Mouse (Mus musculus) embryonic facial prominence, embryonic 12.5 days (tissue): Measurements from ENCODE around the gene Dok5. TPM values are rescaled to one million over a fixed set of nuclear protein-coding genes. Genes with fewer than 3 reads are reported as not detected.

Experiments used
- ATAC-seq: fragments of 200-750 bp; cut with Nextera tagmentation; 2 replicates; pipeline ENCODE4 v1.8.0; 2017; ENCODE audit not compliant: insufficient number of reproducible peaks, insufficient read depth, low FRiP score, low TSS enrichment
- H3K27ac ChIP-seq: fragments of 300-500 bp; sonication (generic); 2 replicates; pipeline ENCODE4 v1.5.1; 2016; ENCODE audit warnings: mild to moderate bottlenecking
- H3K27me3 ChIP-seq: fragments of 300-500 bp; sonication (generic); 2 replicates; pipeline ENCODE4 v1.6.1; 2016; ENCODE audit warnings: mild to moderate bottlenecking, moderate library complexity
- H3K36me3 ChIP-seq: fragments of 300-500 bp; sonication (generic); 2 replicates; pipeline ENCODE4 v1.6.1; 2016; ENCODE audit warnings: mild to moderate bottlenecking
- H3K4me1 ChIP-seq: fragments of 300-500 bp; sonication (generic); 2 replicates; pipeline ENCODE4 v1.6.1; 2016
- H3K4me2 ChIP-seq: fragments of 300-500 bp; sonication (generic); replicated peaks from 2 replicates; pipeline ENCODE4 v1.6.1; 2016; ENCODE audit warnings: mild to moderate bottlenecking, moderate library complexity
- H3K4me3 ChIP-seq: fragments of 300-500 bp; sonication (generic); 2 replicates; pipeline ENCODE4 v1.5.1; 2016; ENCODE audit warnings: mild to moderate bottlenecking
- H3K9ac ChIP-seq: fragments of 300-500 bp; sonication (generic); 2 replicates; pipeline ENCODE4 v1.6.1; 2016; ENCODE audit warnings: mild to moderate bottlenecking, moderate library complexity
- H3K9me3 ChIP-seq: fragments of 300-500 bp; sonication (generic); 2 replicates; pipeline ENCODE4 v1.6.1; 2016; ENCODE audit warnings: mild to moderate bottlenecking, moderate library complexity
- WGBS: fragments of 180-500 bp; shearing (Covaris S2); methylation state at CpG from one replicate; pipeline ENCODE4 v1.1.7; 2016; 5-methylcytosine and 5-hydroxymethylcytosine counted together
- polyA plus RNA-seq: library from polyadenylated mRNA; unstranded; fragments of >200 nt; fragmentation: Nextera tagmentation; extraction: Ambion mirVana; gene quantifications from 2 replicates; pipeline ENCODE4 v1.2.1, GENCODE M21; 2016

The Dok5 gene
- polyA plus RNA-seq, 1 experiment from 2014 or later: 10.4 TPM

DNA sequence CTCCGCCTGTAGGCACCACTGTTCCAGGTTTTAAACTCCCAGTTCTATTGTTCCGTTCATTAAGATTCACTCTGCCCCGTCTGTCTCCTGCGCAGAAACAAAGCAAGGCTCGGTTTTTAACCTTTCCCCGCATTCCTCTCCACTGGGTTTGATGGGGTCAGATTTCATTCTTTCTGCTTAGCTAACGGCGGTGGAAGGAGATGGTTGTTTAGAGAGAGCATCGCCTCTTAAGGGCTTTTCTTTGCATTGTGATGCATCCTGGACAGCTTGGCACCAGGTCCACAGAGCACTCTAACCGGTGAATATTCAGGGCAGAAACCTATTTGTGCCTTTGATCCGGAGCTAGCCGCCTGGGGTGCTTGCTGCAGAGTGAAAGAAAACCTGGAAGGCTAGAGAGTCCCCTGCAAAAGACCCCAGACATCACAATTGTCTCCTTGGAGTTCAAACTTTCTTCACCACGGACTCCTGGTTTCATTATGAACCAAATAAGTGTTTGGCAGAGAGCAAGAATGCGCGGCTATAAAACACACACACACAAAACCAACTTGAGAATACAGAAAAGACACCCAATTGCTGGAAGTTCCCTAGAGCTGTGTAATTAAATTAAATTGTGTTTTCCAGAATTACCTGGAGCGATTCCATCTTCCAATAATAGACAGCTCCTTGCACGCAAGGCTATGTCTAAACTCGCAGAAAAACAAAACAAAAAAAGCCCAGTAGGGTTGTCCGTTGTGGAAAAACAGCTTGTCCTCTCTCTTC is 40.7 kb downstream of the Dok5 start:
- 5% methylated on average over 19 of the region's 19 CpGs for WGBS
- Histone ChIP-seq H3K36me3 (no peaks in the 10 kb centered on the region), H3K9me3 (no peaks in the 10 kb centered on the region), H3K27me3 (no peaks in the 10 kb centered on the region), H3K27ac (peak overlapping the region; percentile 47), H3K4me2 (peak overlapping the region; percentile 49), H3K4me3 (peak overlapping the region; percentile 0; the same call in 1 of the 2 replicates), H3K9ac (no peak overlapping the region), H3K4me1 (peaks cover 20% of the 10 kb centered on the region; the same call in 1 of the 2 replicates)
- ATAC-seq: no peak

DNA sequence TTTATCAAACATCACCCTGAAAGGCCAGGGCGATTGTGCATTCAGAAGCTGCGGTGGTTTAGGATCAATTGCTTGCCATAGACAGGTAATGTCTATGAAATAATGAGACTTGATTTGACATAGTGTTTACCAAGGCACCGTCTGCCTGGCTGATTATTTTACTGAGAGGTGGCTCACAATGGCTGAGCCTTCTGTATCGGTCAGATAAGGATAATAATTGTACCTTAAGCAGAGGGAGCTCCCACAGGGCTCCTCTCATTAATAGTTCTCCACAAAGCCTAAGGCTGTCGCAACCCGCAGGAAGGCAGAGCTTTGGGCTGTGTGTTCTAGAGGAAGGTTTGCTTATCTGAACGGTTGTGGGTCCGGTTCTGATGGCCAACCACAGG is 41.3 kb downstream of the Dok5 start:
- Histone ChIP-seq H3K9ac (no peak overlapping the region), H3K4me2 (no peak overlapping the region), H3K4me3 (no peak overlapping the region), H3K9me3 (no peaks in the 10 kb centered on the region), H3K27me3 (no peaks in the 10 kb centered on the region), H3K27ac (peak overlapping the region; percentile 47; the same call in 1 of the 2 replicates), H3K36me3 (no peaks in the 10 kb centered on the region), H3K4me1 (peaks cover 20% of the 10 kb centered on the region; the same call in 1 of the 2 replicates)
- no peak for ATAC-seq
- 39% methylated on average over 8 of the region's 8 CpGs for WGBS

DNA sequence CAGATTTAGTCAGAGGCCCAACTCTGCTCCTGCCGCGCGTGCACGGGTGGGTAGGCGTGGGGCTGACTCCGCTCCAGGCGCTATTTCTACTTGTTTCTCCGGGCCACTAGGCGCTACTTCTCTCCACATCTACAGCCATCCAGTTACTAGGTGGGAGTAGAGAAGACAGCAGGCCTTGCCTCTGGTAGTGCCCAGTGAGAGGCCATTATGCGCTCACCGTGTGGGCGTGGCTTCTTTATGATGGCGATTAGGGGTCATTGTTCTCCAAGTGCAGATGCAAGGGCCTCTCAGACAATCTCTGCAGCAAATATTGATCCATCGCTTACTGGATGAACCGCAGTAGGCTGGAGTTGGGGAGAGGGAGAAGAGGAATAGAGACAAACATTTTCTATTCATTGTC is 44.0 kb downstream of the Dok5 start:
- no peak overlapping the region for H3K4me2 ChIP-seq
- ATAC-seq: no peak
- 88% methylated on average over 15 of the region's 15 CpGs for WGBS

DNA sequence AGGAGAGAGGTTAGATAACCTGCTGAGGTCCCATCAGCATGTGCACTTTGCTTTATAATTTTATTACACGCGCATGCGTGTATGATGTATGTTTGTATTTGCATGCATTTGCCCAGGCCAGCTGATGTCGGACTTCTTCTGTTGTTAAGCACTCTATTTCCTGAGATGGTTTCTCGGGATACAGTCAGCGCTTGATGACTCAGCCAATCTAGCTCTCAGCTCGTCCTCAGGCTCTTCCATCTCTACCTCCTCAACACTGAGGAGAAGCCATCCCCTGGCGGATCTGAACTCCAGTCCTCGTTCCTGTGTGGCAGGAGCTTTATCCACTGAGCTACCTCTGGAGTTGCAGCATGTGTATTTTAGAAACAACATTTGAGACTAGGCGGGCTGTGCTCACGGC is 44.5 kb downstream of the Dok5 start:
- 93% methylated on average over 11 of the region's 11 CpGs for WGBS
- Histone ChIP-seq H3K4me2 (no peak overlapping the region), H3K4me1 (peaks cover 18% of the 10 kb centered on the region; the same call in 1 of the 2 replicates), H3K27ac (no peak overlapping the region), H3K9ac (no peak overlapping the region), H3K36me3 (no peaks in the 10 kb centered on the region), H3K27me3 (no peaks in the 10 kb centered on the region), H3K4me3 (no peak overlapping the region), H3K9me3 (no peaks in the 10 kb centered on the region)
- ATAC-seq: no peak

More for the DNA sequence above, 44.0 kb downstream of the Dok5 start:
- no peak overlapping the region for H3K27ac ChIP-seq
- no peaks in the 10 kb centered on the region for H3K9me3 ChIP-seq
- H3K27me3 ChIP-seq: no peaks in the 10 kb centered on the region
- H3K36me3 ChIP-seq: no peaks in the 10 kb centered on the region
- H3K9ac ChIP-seq: no peak overlapping the region
- H3K4me1 ChIP-seq: peaks cover 20% of the 10 kb centered on the region; the same call in 1 of the 2 replicates
- H3K4me3 ChIP-seq: no peak overlapping the region

DNA sequence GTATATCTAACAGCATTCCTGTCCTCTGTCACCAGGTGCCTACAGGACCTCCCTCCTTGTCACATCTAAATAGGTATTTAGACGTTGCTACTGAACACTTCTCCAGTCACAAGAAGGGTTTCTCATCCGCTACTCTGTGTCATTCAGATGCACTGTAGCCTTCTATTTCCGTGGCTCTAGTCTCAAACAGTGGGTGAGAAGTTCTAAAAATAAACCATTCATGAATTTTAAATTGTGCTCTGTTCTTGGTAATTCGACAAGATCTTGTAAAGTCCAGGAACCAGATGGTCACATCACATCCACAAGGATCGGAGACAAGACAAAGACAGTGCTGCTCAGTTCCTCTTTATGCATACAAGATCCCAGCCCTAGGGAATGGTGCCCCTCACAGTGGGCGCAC is 46.0 kb downstream of the Dok5 start:
- no peak overlapping the region for H3K4me2 ChIP-seq
- H3K9me3 ChIP-seq: no peaks in the 10 kb centered on the region
- ATAC-seq: no peak
- no peak overlapping the region for H3K9ac ChIP-seq
- no peaks in the 10 kb centered on the region for H3K27me3 ChIP-seq
- no peak overlapping the region for H3K4me3 ChIP-seq
- peaks cover 12% of the 10 kb centered on the region; the same call in 1 of the 2 replicates for H3K4me1 ChIP-seq
- no peak overlapping the region for H3K27ac ChIP-seq
- 74% methylated on average over 6 of the region's 6 CpGs for WGBS
- no peaks in the 10 kb centered on the region for H3K36me3 ChIP-seq

DNA sequence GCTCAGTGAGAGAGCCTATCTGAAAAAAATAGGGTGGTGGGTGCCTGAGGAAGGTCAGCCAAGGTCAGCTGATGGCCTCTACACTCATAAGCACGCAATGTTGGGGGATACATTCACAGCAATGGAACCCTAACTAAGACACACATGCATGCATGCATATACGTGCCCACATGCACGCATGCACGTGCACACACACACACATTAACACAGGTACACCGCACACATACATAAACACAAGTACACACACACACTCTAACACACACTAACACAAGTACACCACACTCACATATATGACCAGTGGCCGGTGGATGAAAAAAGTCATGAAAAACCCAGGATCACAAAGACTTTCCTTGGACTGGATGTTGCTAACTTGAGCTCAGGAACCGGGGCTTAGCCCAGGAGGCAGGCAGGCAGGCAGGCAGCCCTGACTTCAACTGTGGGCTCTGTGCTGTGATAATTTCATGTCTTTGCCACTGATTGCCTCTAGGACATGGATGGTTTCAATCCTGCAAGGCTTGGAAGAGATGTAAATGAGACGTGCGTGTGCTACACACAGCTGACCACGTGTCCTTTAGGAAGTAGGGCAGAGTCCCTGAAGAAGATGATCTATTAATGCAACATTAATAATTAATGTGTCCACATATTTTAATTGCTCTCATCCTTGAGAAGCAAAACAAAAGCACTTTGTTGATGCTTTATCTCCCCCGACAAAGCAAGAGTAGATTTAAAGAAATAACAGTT is 48.6 kb downstream of the Dok5 start:
- H3K27ac ChIP-seq: no peak overlapping the region
- H3K4me1 ChIP-seq: peaks cover 8% of the 10 kb centered on the region; the same call in 1 of the 2 replicates
- no peak for ATAC-seq
- no peaks in the 10 kb centered on the region for H3K36me3 ChIP-seq
- no peaks in the 10 kb centered on the region for H3K27me3 ChIP-seq
- H3K9ac ChIP-seq: no peak overlapping the region
- 84% methylated on average over 11 of the region's 11 CpGs for WGBS
- H3K4me3 ChIP-seq: no peak overlapping the region
- no peak overlapping the region for H3K4me2 ChIP-seq
- H3K9me3 ChIP-seq: no peaks in the 10 kb centered on the region

DNA sequence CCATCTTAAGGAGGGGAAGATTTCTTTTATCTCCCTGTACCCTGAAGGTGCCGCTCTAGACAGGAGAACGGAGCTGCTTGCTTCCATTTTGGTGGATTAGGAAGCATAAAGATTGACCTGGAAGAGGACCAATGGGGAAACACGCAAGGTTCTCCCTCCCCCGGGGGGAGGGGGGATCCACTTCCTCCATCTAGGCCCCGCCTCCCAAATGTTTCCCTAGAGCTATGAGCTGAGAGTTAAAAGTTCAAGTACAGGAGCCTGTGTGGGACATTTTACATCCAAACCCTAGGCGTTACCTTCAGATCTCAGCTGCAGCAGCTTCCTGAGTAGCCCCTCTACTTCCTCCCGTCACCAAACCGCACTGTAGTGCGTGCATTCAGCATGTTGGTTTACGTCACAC is 56.5 kb downstream of the Dok5 start:
- H3K4me1 ChIP-seq: peaks cover 6% of the 10 kb centered on the region; the same call in 1 of the 2 replicates
- ATAC-seq: no peak

DNA sequence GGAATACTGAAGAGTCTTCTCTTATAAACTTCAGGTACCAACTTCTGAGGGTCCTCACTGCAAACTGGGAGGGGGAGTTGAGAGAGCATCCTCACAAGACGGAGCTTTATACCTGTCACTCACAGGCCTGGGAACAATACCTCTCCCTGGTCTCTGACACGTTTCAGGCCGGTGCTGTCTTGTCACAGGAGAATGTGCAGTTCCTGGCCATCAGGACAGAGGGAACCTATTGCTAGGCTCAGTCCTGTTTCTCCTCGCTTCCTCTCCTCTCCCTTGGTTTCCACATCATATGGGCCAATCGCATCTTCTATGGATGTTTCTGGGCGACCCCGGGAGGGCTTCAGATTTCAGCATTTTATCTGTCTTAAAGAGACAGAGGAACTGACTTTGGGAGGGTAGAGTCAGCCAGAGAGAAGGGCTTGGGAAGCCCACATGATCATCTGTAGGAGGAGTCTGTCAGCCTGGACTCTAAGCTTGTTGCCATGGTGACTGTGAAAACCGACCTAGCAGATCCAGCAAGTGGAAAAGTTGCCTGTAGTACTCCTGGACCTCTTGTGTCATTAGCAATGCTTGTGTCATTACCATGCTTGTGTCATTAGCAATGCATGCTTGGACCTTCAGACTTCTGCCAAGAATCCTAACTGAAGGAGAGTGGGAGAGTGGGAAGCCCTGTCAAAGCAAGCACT is 59.9 kb downstream of the Dok5 start:
- H3K27me3 ChIP-seq: no peaks in the 10 kb centered on the region
- no peak for ATAC-seq
- H3K4me3 ChIP-seq: no peak overlapping the region
- H3K4me1 ChIP-seq: peaks cover 6% of the 10 kb centered on the region; the same call in 1 of the 2 replicates
- 28% methylated on average over 8 of the region's 8 CpGs for WGBS
- no peak overlapping the region for H3K27ac ChIP-seq
- no peak overlapping the region for H3K4me2 ChIP-seq
- H3K36me3 ChIP-seq: no peaks in the 10 kb centered on the region
- no peaks in the 10 kb centered on the region for H3K9me3 ChIP-seq
- H3K9ac ChIP-seq: no peak overlapping the region

More for the DNA sequence above, 56.5 kb downstream of the Dok5 start:
- Histone ChIP-seq H3K4me3 (no peak overlapping the region), H3K27me3 (no peaks in the 10 kb centered on the region), H3K27ac (no peak overlapping the region), H3K9me3 (no peaks in the 10 kb centered on the region), H3K4me2 (no peak overlapping the region), H3K9ac (no peak overlapping the region), H3K36me3 (no peaks in the 10 kb centered on the region)
- 91% methylated on average over 10 of the region's 10 CpGs for WGBS

DNA sequence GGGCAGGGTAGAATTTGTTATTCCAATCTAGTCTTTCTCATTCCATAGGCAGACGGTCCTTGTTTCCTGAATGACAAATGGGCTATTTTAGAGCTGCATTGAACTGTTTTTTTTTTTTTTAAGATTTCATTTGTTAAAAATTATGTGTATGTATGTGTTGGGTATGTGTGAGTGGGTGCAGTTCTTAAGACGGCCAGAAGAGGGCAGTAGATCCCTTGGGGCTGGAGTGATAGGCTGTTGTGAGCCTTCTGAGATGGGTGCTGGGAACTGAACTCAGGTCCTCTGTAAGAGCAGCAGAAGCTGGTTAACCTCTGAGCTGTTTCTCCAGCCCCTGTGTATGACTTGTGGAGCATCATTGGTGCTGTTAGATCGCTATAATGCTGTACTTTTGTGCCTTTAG is 63.6 kb downstream of the Dok5 start:
- H3K4me2 ChIP-seq: no peak overlapping the region
- no peak overlapping the region for H3K27ac ChIP-seq
- H3K4me1 ChIP-seq: peaks cover 6% of the 10 kb centered on the region; the same call in 1 of the 2 replicates
- H3K9me3 ChIP-seq: peaks cover 9% of the 10 kb centered on the region
- 83% methylated on average over 3 of the region's 3 CpGs for WGBS
- no peaks in the 10 kb centered on the region for H3K27me3 ChIP-seq
- ATAC-seq: no peak
- no peak overlapping the region for H3K9ac ChIP-seq
- H3K36me3 ChIP-seq: no peaks in the 10 kb centered on the region
- no peak overlapping the region for H3K4me3 ChIP-seq

DNA sequence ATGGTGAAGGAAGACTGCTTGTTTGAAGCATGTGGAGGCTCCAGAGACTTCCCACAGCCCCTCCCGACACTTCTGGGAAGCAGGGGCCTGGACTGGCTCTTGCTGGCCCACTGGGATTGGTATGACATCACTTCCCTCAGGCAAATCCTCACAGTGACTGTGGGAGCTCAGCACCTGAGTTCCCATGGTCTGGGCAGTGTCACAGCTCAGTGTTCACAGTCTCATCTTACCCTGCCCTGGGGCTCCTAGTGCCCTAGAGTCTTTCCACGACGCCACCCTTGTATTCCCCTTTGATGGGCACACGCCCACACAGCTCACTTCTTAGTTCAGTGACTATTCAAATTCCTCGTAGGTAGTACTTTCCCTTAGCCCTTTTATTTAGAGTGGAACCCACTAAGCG is 71.4 kb downstream of the Dok5 start:
- no peak for ATAC-seq
- 62% methylated on average over 6 of the region's 6 CpGs for WGBS
- Histone ChIP-seq H3K4me2 (no peak overlapping the region), H3K4me3 (no peak overlapping the region), H3K9me3 (peaks cover 9% of the 10 kb centered on the region), H3K9ac (no peak overlapping the region), H3K36me3 (no peaks in the 10 kb centered on the region), H3K27me3 (no peaks in the 10 kb centered on the region), H3K27ac (no peak overlapping the region), H3K4me1 (no peaks in the 10 kb centered on the region)

DNA sequence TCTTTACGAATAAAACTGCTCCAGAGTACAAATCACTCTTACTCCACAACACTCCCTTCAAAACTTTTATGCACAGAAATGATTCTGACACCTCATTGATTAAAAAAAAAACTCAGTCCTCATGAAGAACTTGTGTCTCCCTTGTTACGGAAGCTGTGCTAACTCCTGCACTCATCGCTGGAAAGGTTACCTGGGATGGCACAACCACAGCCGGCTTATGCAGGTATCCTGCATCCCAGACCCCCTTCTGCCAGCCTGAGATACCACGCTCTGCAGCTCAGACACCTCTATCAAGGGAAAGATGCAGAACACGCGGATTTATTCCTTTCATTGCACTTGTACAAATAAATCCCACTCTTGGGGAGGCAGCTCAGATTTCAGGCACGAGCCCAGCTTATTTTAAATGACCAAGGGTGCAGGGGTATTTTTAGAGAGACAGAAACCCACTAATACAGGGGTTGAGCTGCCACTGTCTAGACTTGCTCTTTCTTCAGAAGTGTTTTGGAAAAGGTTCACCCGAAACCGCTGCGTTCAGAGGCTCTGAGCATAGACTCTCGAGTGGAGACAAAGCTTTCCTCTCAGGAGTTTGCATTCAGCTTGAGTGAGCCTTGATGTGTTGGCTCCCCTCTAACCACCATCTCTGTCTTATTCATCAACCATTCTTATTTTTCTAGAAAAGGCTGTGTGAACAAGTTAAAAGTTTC is 76.1 kb downstream of the Dok5 start:
- Histone ChIP-seq H3K9ac (no peak overlapping the region; the same call in 1 of the 2 replicates), H3K27ac (peak overlapping the region; percentile 55), H3K27me3 (no peaks in the 10 kb centered on the region), H3K36me3 (no peaks in the 10 kb centered on the region), H3K4me3 (no peak overlapping the region), H3K9me3 (no peaks in the 10 kb centered on the region), H3K4me1 (no peaks in the 10 kb centered on the region), H3K4me2 (no peak overlapping the region)
- 54% methylated on average over 12 of the region's 12 CpGs for WGBS
- no peak for ATAC-seq
